18 mouse cellular contexts compared by ENCODE assay signal in genomic region chr13:90463381-90463780, GRCm38 (mm10).
DNase-seq lines count a peak whose midpoint lies in the region; ATAC-seq and TF ChIP-seq lines count a peak whose summit lies in the region.
"Had no signal": no experiment of that assay in that cellular context is flagged by ENCODE, and none has a peak within 500 bp of the region (broad histone marks: within the 10 kb centered on the region; RNA-seq: fewer than 3 reads in every experiment).

No protein-coding gene starts in this region.

- 25% methylated on average over 2 of the region's 2 CpGs for WGBS in liver, adult 2 months
- 42% methylated on average over 2 of the region's 2 CpGs for WGBS in intestine, embryonic 16.5 days
- WGBS in large intestine, adult 2 months = 24% methylated on average over 2 of the region's 2 CpGs

- H3K36me3 ChIP-seq in liver, adult 2 months (ENCODE audit: control insufficient read depth, insufficient read depth, low read length) = no peaks in the 10 kb centered on the region
- H3K36me3 ChIP-seq in intestine, embryonic 16.5 days (ENCODE audit: control insufficient read depth, insufficient read depth, low read length) = no peaks in the 10 kb centered on the region
- H3K36me3 ChIP-seq: embryonic facial prominence, embryonic 13.5 days; forebrain, embryonic 12.5 days; heart, embryonic 15.5 days had no signal

- no peak for TF ChIP-seq CTCF in liver, adult 2 months (IDR thresholded peaks at IDR 0.05; ENCODE audit: low read depth, low read length)
- TF ChIP-seq CTCF in gastrocnemius, adult 2 months (IDR thresholded peaks at IDR 0.05) = no peak

- no peaks in the 10 kb centered on the region for H3K79me2 ChIP-seq in liver, adult 2 months (ENCODE audit: control insufficient read depth, insufficient read depth, low read length)

- H3K4me1 ChIP-seq in liver, adult 2 months (ENCODE audit: control insufficient read depth, insufficient read depth, low read length) = peaks cover 6% of the 10 kb centered on the region; the same call in 1 of the 2 replicates
- H3K4me1 ChIP-seq in intestine, embryonic 16.5 days (ENCODE audit: control insufficient read depth, insufficient read depth, low read length) = peaks cover 5% of the 10 kb centered on the region; the same call in 1 of the 2 replicates
- H3K4me1 ChIP-seq: forebrain, embryonic 12.5 days had no signal

- no peak overlapping the region for H3K4me2 ChIP-seq in intestine, embryonic 16.5 days (ENCODE audit: low read depth, low read length)
- H3K4me2 ChIP-seq: embryonic facial prominence, embryonic 13.5 days; forebrain, embryonic 12.5 days; heart, embryonic 11.5 days; heart, embryonic 15.5 days had no signal

- peak; percentile 62 for DNase-seq in kidney, adult 9 months
- no peak for DNase-seq in kidney, adult 18-20 months
- DNase-seq in liver, adult 2 months (ENCODE audit: extremely low read depth, low read depth, low spot score) = peak; percentile 72
- DNase-seq in liver = no peak
- DNase-seq in large intestine, adult 2 months (ENCODE audit: low read depth, low spot score) = peak; percentile 8
- DNase-seq in gastrocnemius, adult 2 months = no peak
- DNase-seq: cerebellum, adult 11-12 months; cerebellum, adult 9-10 months; cerebellum, postnatal 36 days had no signal

- no peak overlapping the region for H3K27ac ChIP-seq in liver, adult 2 months (replicated peaks; ENCODE audit: insufficient read depth, low read depth, low read length)
- H3K27ac ChIP-seq in intestine, embryonic 16.5 days (ENCODE audit: low read length) = no peak overlapping the region
- H3K27ac ChIP-seq in gastrocnemius, adult 2 months = no peak overlapping the region
- H3K27ac ChIP-seq: embryonic facial prominence, embryonic 13.5 days; forebrain, embryonic 12.5 days; heart, adult 2 months; heart, embryonic 15.5 days had no signal

- ATAC-seq in intestine, embryonic 16.5 days = peak; percentile 91
- ATAC-seq in megakaryocyte, adult 5-6 weeks (ENCODE audit: poor library complexity, severe bottlenecking) = no peak
- ATAC-seq: activated CD4-positive, CD25-positive, alpha-beta regulatory T cell, adult 4 months; forebrain, embryonic 16.5 days had no signal

- intact Hi-C loops in gastrocnemius, adult 2 months (cut with DNase I) = no loop called here

- no peaks in the 10 kb centered on the region for H3K27me3 ChIP-seq in liver, adult 2 months (ENCODE audit: control insufficient read depth, insufficient read depth, low read length)
- no peaks in the 10 kb centered on the region for H3K27me3 ChIP-seq in intestine, embryonic 16.5 days (replicated peaks; ENCODE audit: control insufficient read depth, insufficient read depth, low read length)
- H3K27me3 ChIP-seq: embryonic facial prominence, embryonic 13.5 days; forebrain, embryonic 12.5 days; heart, embryonic 15.5 days had no signal

- no peak overlapping the region for H3K4me3 ChIP-seq in liver, adult 2 months (ENCODE audit: insufficient read depth, low read depth, low read length)
- H3K4me3 ChIP-seq in intestine, embryonic 16.5 days (ENCODE audit: low read length) = no peak overlapping the region
- H3K4me3 ChIP-seq in gastrocnemius, adult 2 months = no peak overlapping the region
- H3K4me3 ChIP-seq: embryonic facial prominence, embryonic 13.5 days; forebrain, embryonic 12.5 days; heart, adult 2 months; heart, embryonic 15.5 days had no signal

- H3K9me3 ChIP-seq in intestine, embryonic 16.5 days (ENCODE audit: control insufficient read depth, low read length) = no peaks in the 10 kb centered on the region
- H3K9me3 ChIP-seq: embryonic facial prominence, embryonic 13.5 days; forebrain, embryonic 12.5 days; heart, embryonic 15.5 days had no signal

- no peak for TF ChIP-seq POLR2A in liver, adult 2 months (IDR thresholded peaks at IDR 0.05; ENCODE audit: extremely low read depth, insufficient read depth, low read length)

- no peak overlapping the region for H3K9ac ChIP-seq in liver, adult 2 months (ENCODE audit: low read depth, low read length)
- no peak overlapping the region for H3K9ac ChIP-seq in intestine, embryonic 16.5 days (ENCODE audit: low read depth, low read length)
- H3K9ac ChIP-seq: embryonic facial prominence, embryonic 13.5 days; forebrain, embryonic 12.5 days; heart, embryonic 15.5 days had no signal

Comparison
In these comparisons a context has a peak if more than half of its experiments do, and no peak if none do; other contexts are left out.
1. DNase-seq: peak in kidney, adult 9 months (single experiment), liver, adult 2 months (single experiment) and large intestine, adult 2 months (single experiment); none in kidney, adult 18-20 months (single experiment), liver (single experiment) and gastrocnemius, adult 2 months (single experiment).